In genomic region chr3:82652346-82652745, GRCm38 (mm10) we compare ENCODE assay signal across 23 mouse cellular contexts.
A peak's percentile ranks its signal among the peaks of the same experiment; 100 is the strongest.
DNase-seq lines count a peak whose midpoint lies in the region; ATAC-seq and TF ChIP-seq lines count a peak whose summit lies in the region.
"Had no signal": no experiment of that assay in that cellular context is flagged by ENCODE, and none has a peak within 500 bp of the region (broad histone marks: within the 10 kb centered on the region; RNA-seq: fewer than 3 reads in every experiment).

No protein-coding gene starts in this region.

- peak; percentile 86 for ATAC-seq in forebrain, postnatal 0 days
- no peak for ATAC-seq in forebrain, embryonic 14.5 days
- no peak for ATAC-seq in inflammation-experienced regulatory T-cells, adult 6 months
- ATAC-seq in CD4-positive, CD25-positive, alpha-beta regulatory T cell, adult 4 months = no peak
- ATAC-seq: hindbrain, postnatal 0 days had no signal

- H3K4me1 ChIP-seq in forebrain, postnatal 0 days (ENCODE audit: insufficient read depth) = no peaks in the 10 kb centered on the region
- no peaks in the 10 kb centered on the region for H3K4me1 ChIP-seq in forebrain, embryonic 14.5 days (ENCODE audit: control insufficient read depth, insufficient read depth, low read length)
- H3K4me1 ChIP-seq: embryonic facial prominence, embryonic 12.5 days; heart, embryonic 13.5 days; limb, embryonic 12.5 days; midbrain, embryonic 12.5 days had no signal

- no peaks in the 10 kb centered on the region for H3K36me3 ChIP-seq in forebrain, postnatal 0 days (ENCODE audit: insufficient read depth)
- H3K36me3 ChIP-seq in forebrain, embryonic 14.5 days (ENCODE audit: control insufficient read depth, insufficient read depth, low read length) = no peaks in the 10 kb centered on the region
- H3K36me3 ChIP-seq: embryonic facial prominence, embryonic 12.5 days; heart, embryonic 13.5 days; limb, embryonic 12.5 days; midbrain, embryonic 12.5 days had no signal

- no peaks in the 10 kb centered on the region for H3K27me3 ChIP-seq in forebrain, postnatal 0 days (ENCODE audit: insufficient read depth, low read length)
- H3K27me3 ChIP-seq in forebrain, embryonic 14.5 days (replicated peaks; ENCODE audit: control insufficient read depth, insufficient read depth, low read length) = no peaks in the 10 kb centered on the region
- H3K27me3 ChIP-seq: embryonic facial prominence, embryonic 12.5 days; heart, embryonic 13.5 days; limb, embryonic 12.5 days; midbrain, embryonic 12.5 days had no signal

- H3K4me2 ChIP-seq in forebrain, postnatal 0 days (ENCODE audit: low read depth) = no peak overlapping the region
- H3K4me2 ChIP-seq in forebrain, embryonic 14.5 days (ENCODE audit: low read length) = no peak overlapping the region
- H3K4me2 ChIP-seq: embryonic facial prominence, embryonic 12.5 days; heart, embryonic 13.5 days; limb, embryonic 12.5 days; midbrain, embryonic 12.5 days had no signal

- no peak for TF ChIP-seq CTCF in forebrain, postnatal 0 days (IDR thresholded peaks at IDR 0.05; ENCODE audit: low read depth)

- H3K9ac ChIP-seq in forebrain, postnatal 0 days = no peak overlapping the region
- H3K9ac ChIP-seq in forebrain, embryonic 14.5 days (ENCODE audit: low read length) = no peak overlapping the region
- H3K9ac ChIP-seq: embryonic facial prominence, embryonic 12.5 days; heart, embryonic 13.5 days; limb, embryonic 12.5 days; liver, embryonic 14.5 days; midbrain, embryonic 12.5 days had no signal

- H3K4me3 ChIP-seq in forebrain, postnatal 0 days (ENCODE audit: low read depth, low read length) = no peak overlapping the region
- no peak overlapping the region for H3K4me3 ChIP-seq in forebrain, embryonic 14.5 days (ENCODE audit: low read depth, low read length)
- H3K4me3 ChIP-seq: embryonic facial prominence, embryonic 12.5 days; heart, embryonic 13.5 days; limb, embryonic 12.5 days; midbrain, embryonic 12.5 days had no signal

- WGBS in forebrain, postnatal 0 days = 14% methylated on average over 2 of the region's 2 CpGs
- WGBS in forebrain, embryonic 14.5 days = 53% methylated on average over 2 of the region's 2 CpGs

- no peaks in the 10 kb centered on the region for H3K9me3 ChIP-seq in forebrain, postnatal 0 days (ENCODE audit: low read length)
- no peaks in the 10 kb centered on the region for H3K9me3 ChIP-seq in forebrain, embryonic 14.5 days (replicated peaks; ENCODE audit: control insufficient read depth, low read length)
- H3K9me3 ChIP-seq: embryonic facial prominence, embryonic 12.5 days; heart, embryonic 13.5 days; limb, embryonic 12.5 days; midbrain, embryonic 12.5 days had no signal

- DNase-seq in forebrain, postnatal 0 days = peak; percentile 58
- DNase-seq in forebrain, embryonic 14.5 days (ENCODE audit: low spot score) = no peak
- peak; percentile 63 to 70 for DNase-seq in frontal cortex, adult 2 months (ENCODE audit: extremely low spot score in 1 of 2, low spot score in 1 of 2)
- DNase-seq in left cerebral cortex, adult 18-20 months (ENCODE audit: low spot score in 2 of 2) = peak; percentile 15 to 44
- peak; percentile 32 for DNase-seq in right cerebral cortex, postnatal 25 days
- DNase-seq in urinary bladder, postnatal 14 days (ENCODE audit: low spot score) = no peak
- DNase-seq: adrenal gland, adult 8-10 months; cerebellum, adult 11-12 months; cerebellum, postnatal 25 days; heart, adult 11 months; heart, postnatal 36 days; kidney, adult 18-20 months; kidney, postnatal 10 days; thymus, postnatal 25 days had no signal

- H3K27ac ChIP-seq in forebrain, postnatal 0 days (ENCODE audit: low read depth, low read length) = peak overlapping the region; percentile 42; the same call in 1 of the 2 replicates
- H3K27ac ChIP-seq in forebrain, embryonic 14.5 days (ENCODE audit: low read depth, low read length) = no peak overlapping the region
- H3K27ac ChIP-seq: embryonic facial prominence, embryonic 12.5 days; heart, embryonic 13.5 days; hindbrain, postnatal 0 days; limb, embryonic 12.5 days; liver, embryonic 14.5 days; midbrain, embryonic 12.5 days; stomach, postnatal 0 days had no signal

Comparison
In these comparisons a context has a peak if more than half of its experiments do, and no peak if none do; other contexts are left out.
1. DNase-seq: peak in forebrain, postnatal 0 days (single experiment), frontal cortex, adult 2 months (2 of 2), left cerebral cortex, adult 18-20 months (2 of 2) and right cerebral cortex, postnatal 25 days (single experiment); none in forebrain, embryonic 14.5 days (single experiment) and urinary bladder, postnatal 14 days (single experiment).